Mouse (Mus musculus): ENCODE measurements around the gene Tor1aip2. TPM values are rescaled to one million over a fixed set of nuclear protein-coding genes. Genes with fewer than 3 reads are reported as not detected.
A peak's percentile ranks its signal among the peaks of the same experiment; 100 is the strongest.

The Tor1aip2 gene
- polyA plus RNA-seq, 1 experiment from 2014 or later: 124 TPM

GRCm38 (mm10) chr1:156005906-156006305 lies 29.3 kb upstream of the Tor1aip2 start:
- Histone ChIP-seq H3K4me3 (ENCODE audit: low read depth, low read length) (no peak overlapping the region), H3K4me2 (ENCODE audit: low read length) (no peak overlapping the region), H3K9ac (ENCODE audit: low read length) (no peak overlapping the region), H3K36me3 (ENCODE audit: control insufficient read depth, insufficient read depth, low read length) (peaks cover 42% of the 10 kb centered on the region), H3K27me3 (replicated peaks; ENCODE audit: control insufficient read depth, insufficient read depth, low read length) (no peaks in the 10 kb centered on the region), H3K4me1 (replicated peaks; ENCODE audit: control insufficient read depth, insufficient read depth, low read length) (no peaks in the 10 kb centered on the region), H3K9me3 (ENCODE audit: control insufficient read depth, low read length) (no peaks in the 10 kb centered on the region), H3K27ac (ENCODE audit: low read depth) (no peak overlapping the region)
- no peak for ATAC-seq (replicated peaks; ENCODE audit: low FRiP score, low TSS enrichment, low read depth)
- WGBS: 89% methylated on average over 11 of the region's 11 CpGs
- no peak for DNase-seq (ENCODE audit: low spot score)

GRCm38 (mm10) chr1:156009003-156009402 lies 26.2 kb upstream of the Tor1aip2 start:
- no peak overlapping the region for H3K4me2 ChIP-seq (ENCODE audit: low read length)
- no peaks in the 10 kb centered on the region for H3K27me3 ChIP-seq (replicated peaks; ENCODE audit: control insufficient read depth, insufficient read depth, low read length)
- no peak overlapping the region for H3K4me3 ChIP-seq (ENCODE audit: low read depth, low read length)
- no peak for DNase-seq (ENCODE audit: low spot score)
- no peaks in the 10 kb centered on the region for H3K9me3 ChIP-seq (ENCODE audit: control insufficient read depth, low read length)
- no peak for ATAC-seq (replicated peaks; ENCODE audit: low FRiP score, low TSS enrichment, low read depth)
- H3K9ac ChIP-seq (ENCODE audit: low read length): no peak overlapping the region
- no peaks in the 10 kb centered on the region for H3K4me1 ChIP-seq (replicated peaks; ENCODE audit: control insufficient read depth, insufficient read depth, low read length)
- H3K36me3 ChIP-seq (ENCODE audit: control insufficient read depth, insufficient read depth, low read length): peaks cover 57% of the 10 kb centered on the region
- 90% methylated on average over 1 of the region's 1 CpGs for WGBS
- H3K27ac ChIP-seq (ENCODE audit: low read depth): no peak overlapping the region

- Histone ChIP-seq H3K27me3 (replicated peaks; ENCODE audit: control insufficient read depth, insufficient read depth, low read length) (no peaks in the 10 kb centered on the region), H3K4me1 (replicated peaks; ENCODE audit: control insufficient read depth, insufficient read depth, low read length) (no peaks in the 10 kb centered on the region), H3K4me3 (ENCODE audit: low read depth, low read length) (no peak overlapping the region), H3K9ac (ENCODE audit: low read length) (no peak overlapping the region), H3K36me3 (ENCODE audit: control insufficient read depth, insufficient read depth, low read length) (peaks cover 72% of the 10 kb centered on the region), H3K27ac (ENCODE audit: low read depth) (no peak overlapping the region), H3K4me2 (ENCODE audit: low read length) (no peak overlapping the region), H3K9me3 (ENCODE audit: control insufficient read depth, low read length) (no peaks in the 10 kb centered on the region)
- WGBS: 93% methylated on average over 1 of the region's 1 CpGs
- no peak for ATAC-seq (replicated peaks; ENCODE audit: low FRiP score, low TSS enrichment, low read depth)
- DNase-seq (ENCODE audit: low spot score): no peak
These were observed 15.4 kb upstream of the Tor1aip2 start for GRCm38 (mm10) chr1:156019800-156020199.

GRCm38 (mm10) chr1:156020402-156020801 lies 14.8 kb upstream of the Tor1aip2 start:
- H3K9ac ChIP-seq (ENCODE audit: low read length): no peak overlapping the region
- no peak overlapping the region for H3K4me2 ChIP-seq (ENCODE audit: low read length)
- no peak overlapping the region for H3K4me3 ChIP-seq (ENCODE audit: low read depth, low read length)
- DNase-seq (ENCODE audit: low spot score) (no peak), ATAC-seq (replicated peaks; ENCODE audit: low FRiP score, low TSS enrichment, low read depth) (no peak)
- H3K9me3 ChIP-seq (ENCODE audit: control insufficient read depth, low read length): no peaks in the 10 kb centered on the region
- no peaks in the 10 kb centered on the region for H3K4me1 ChIP-seq (replicated peaks; ENCODE audit: control insufficient read depth, insufficient read depth, low read length)
- 85% methylated on average over 1 of the region's 1 CpGs for WGBS
- H3K27ac ChIP-seq (ENCODE audit: low read depth): no peak overlapping the region
- H3K27me3 ChIP-seq (replicated peaks; ENCODE audit: control insufficient read depth, insufficient read depth, low read length): no peaks in the 10 kb centered on the region
- peaks cover 70% of the 10 kb centered on the region for H3K36me3 ChIP-seq (ENCODE audit: control insufficient read depth, insufficient read depth, low read length)

GRCm38 (mm10) chr1:156024831-156025503 lies 10.2 kb upstream of the Tor1aip2 start:
- no peak overlapping the region for H3K9ac ChIP-seq (ENCODE audit: low read length)
- H3K36me3 ChIP-seq (ENCODE audit: control insufficient read depth, insufficient read depth, low read length): peaks cover 62% of the 10 kb centered on the region
- no peak overlapping the region for H3K27ac ChIP-seq (ENCODE audit: low read depth)
- H3K9me3 ChIP-seq (ENCODE audit: control insufficient read depth, low read length): no peaks in the 10 kb centered on the region
- no peak for ATAC-seq (replicated peaks; ENCODE audit: low FRiP score, low TSS enrichment, low read depth)
- H3K4me1 ChIP-seq (replicated peaks; ENCODE audit: control insufficient read depth, insufficient read depth, low read length): no peaks in the 10 kb centered on the region
- H3K4me2 ChIP-seq (ENCODE audit: low read length): no peak overlapping the region
- no peak overlapping the region for H3K4me3 ChIP-seq (ENCODE audit: low read depth, low read length)
- DNase-seq (ENCODE audit: low spot score): no peak
- WGBS: 80% methylated on average over 8 of the region's 8 CpGs
- no peaks in the 10 kb centered on the region for H3K27me3 ChIP-seq (replicated peaks; ENCODE audit: control insufficient read depth, insufficient read depth, low read length)

- no peaks in the 10 kb centered on the region for H3K9me3 ChIP-seq (ENCODE audit: control insufficient read depth, low read length)
- no peak overlapping the region for H3K9ac ChIP-seq (ENCODE audit: low read length)
- no peak overlapping the region for H3K4me2 ChIP-seq (ENCODE audit: low read length)
- no peak for DNase-seq (ENCODE audit: low spot score)
- 95% methylated on average over 3 of the region's 3 CpGs for WGBS
- H3K27ac ChIP-seq (ENCODE audit: low read depth): no peak overlapping the region
- no peaks in the 10 kb centered on the region for H3K4me1 ChIP-seq (replicated peaks; ENCODE audit: control insufficient read depth, insufficient read depth, low read length)
- H3K36me3 ChIP-seq (ENCODE audit: control insufficient read depth, insufficient read depth, low read length): peaks cover 71% of the 10 kb centered on the region
- H3K4me3 ChIP-seq (ENCODE audit: low read depth, low read length): no peak overlapping the region
- no peak for ATAC-seq (replicated peaks; ENCODE audit: low FRiP score, low TSS enrichment, low read depth)
- no peaks in the 10 kb centered on the region for H3K27me3 ChIP-seq (replicated peaks; ENCODE audit: control insufficient read depth, insufficient read depth, low read length)
These were observed 7.4 kb upstream of the Tor1aip2 start for GRCm38 (mm10) chr1:156027849-156028248.

- H3K9me3 ChIP-seq (ENCODE audit: control insufficient read depth, low read length): no peaks in the 10 kb centered on the region
- H3K27me3 ChIP-seq (replicated peaks; ENCODE audit: control insufficient read depth, insufficient read depth, low read length): no peaks in the 10 kb centered on the region
- DNase-seq (ENCODE audit: low spot score) (no peak), ATAC-seq (replicated peaks; ENCODE audit: low FRiP score, low TSS enrichment, low read depth) (no peak)
- H3K9ac ChIP-seq (ENCODE audit: low read length): no peak overlapping the region
- WGBS: 91% methylated on average over 4 of the region's 4 CpGs
- no peaks in the 10 kb centered on the region for H3K4me1 ChIP-seq (replicated peaks; ENCODE audit: control insufficient read depth, insufficient read depth, low read length)
- no peak overlapping the region for H3K4me3 ChIP-seq (ENCODE audit: low read depth, low read length)
- H3K36me3 ChIP-seq (ENCODE audit: control insufficient read depth, insufficient read depth, low read length): peaks cover 76% of the 10 kb centered on the region
- H3K4me2 ChIP-seq (ENCODE audit: low read length): no peak overlapping the region
- H3K27ac ChIP-seq (ENCODE audit: low read depth): no peak overlapping the region
These were observed 6.7 kb upstream of the Tor1aip2 start for GRCm38 (mm10) chr1:156028340-156028975.

- H3K27me3 ChIP-seq (replicated peaks; ENCODE audit: control insufficient read depth, insufficient read depth, low read length): no peaks in the 10 kb centered on the region
- ATAC-seq (replicated peaks; ENCODE audit: low FRiP score, low TSS enrichment, low read depth) (no peak), DNase-seq (ENCODE audit: low spot score) (no peak)
- H3K4me2 ChIP-seq (ENCODE audit: low read length): no peak overlapping the region
- H3K9me3 ChIP-seq (ENCODE audit: control insufficient read depth, low read length): no peaks in the 10 kb centered on the region
- no peak overlapping the region for H3K4me3 ChIP-seq (ENCODE audit: low read depth, low read length)
- H3K36me3 ChIP-seq (ENCODE audit: control insufficient read depth, insufficient read depth, low read length): peaks cover 43% of the 10 kb centered on the region
- H3K4me1 ChIP-seq (replicated peaks; ENCODE audit: control insufficient read depth, insufficient read depth, low read length): peaks cover 14% of the 10 kb centered on the region
- H3K9ac ChIP-seq (ENCODE audit: low read length): no peak overlapping the region
- H3K27ac ChIP-seq (ENCODE audit: low read depth): no peak overlapping the region
- 96% methylated on average over 7 of the region's 7 CpGs for WGBS
These were observed 1.3 kb upstream of the Tor1aip2 start for GRCm38 (mm10) chr1:156033921-156034320.

- Histone ChIP-seq H3K27ac (ENCODE audit: low read depth) (peak overlapping the region; percentile 99; the same call in 1 of the 2 replicates), H3K9me3 (ENCODE audit: control insufficient read depth, low read length) (no peaks in the 10 kb centered on the region), H3K27me3 (replicated peaks; ENCODE audit: control insufficient read depth, insufficient read depth, low read length) (no peaks in the 10 kb centered on the region), H3K4me2 (ENCODE audit: low read length) (peak overlapping the region; percentile 87), H3K36me3 (ENCODE audit: control insufficient read depth, insufficient read depth, low read length) (peaks cover 36% of the 10 kb centered on the region), H3K9ac (ENCODE audit: low read length) (peak overlapping the region; percentile 78), H3K4me3 (ENCODE audit: low read depth, low read length) (peak overlapping the region; percentile 58), H3K4me1 (replicated peaks; ENCODE audit: control insufficient read depth, insufficient read depth, low read length) (peaks cover 14% of the 10 kb centered on the region)
- 39% methylated on average over 1 of the region's 1 CpGs for WGBS
- ATAC-seq (replicated peaks; ENCODE audit: low FRiP score, low TSS enrichment, low read depth): no peak
- peak; percentile 45 for DNase-seq (ENCODE audit: low spot score)
These were observed 542 bp upstream of the Tor1aip2 start for GRCm38 (mm10) chr1:156034661-156035060.

All from intestine, embryonic 14.5 days (tissue).